Mouse (Mus musculus) lung, adult 2 months (tissue): ENCODE data around the gene Ptgir. TPM values are rescaled to one million over a fixed set of nuclear protein-coding genes. Genes with fewer than 3 reads are reported as not detected.

Experiments used
- DNase-seq: peaks from one replicate; pipeline ENCODE4 v3.0.0; 2022
- H3K4me1 ChIP-seq: fragments of 200-500 bp; 2 replicates; pipeline ENCODE4 v1.6.1; 2011; ENCODE audit warnings: low read length; ENCODE audit not compliant: control insufficient read depth, insufficient read depth
- H3K4me3 ChIP-seq: fragments of 200-500 bp; replicated peaks from 2 replicates; pipeline ENCODE3; 2011; ENCODE audit warnings: low read depth, mild to moderate bottlenecking, control low read depth, low read length; ENCODE audit errors: extremely low read depth
- CTCF ChIP-seq: fragments of 200-500 bp; IDR thresholded peaks from 2 replicates; pipeline ENCODE4 v1.5.1; 2011; ENCODE audit warnings: mild to moderate bottlenecking, low read length, control low read depth; ENCODE audit not compliant: insufficient read depth
- POLR2A ChIP-seq: fragments of 200-500 bp; IDR thresholded peaks from 2 replicates; pipeline ENCODE4 v1.6.1; 2011; ENCODE audit warnings: low read depth, mild to moderate bottlenecking, control low read depth, low read length, borderline replicate concordance; ENCODE audit errors: extremely low read depth
- WGBS: fragments of 180-500 bp; shearing (Covaris S2); methylation state at CpG from one replicate; pipeline ENCODE4 v1.1.7; 2018; 5-methylcytosine and 5-hydroxymethylcytosine counted together
- polyA plus RNA-seq: library from polyadenylated mRNA; depleted of rRNA; stranded (reverse); fragments of >200 nt; gene quantifications from 2 replicates; pipeline ENCODE4 v1.2.3, GENCODE M21; 2012; rRNA removed

Gene Ptgir
- polyA plus RNA-seq: 9.8 and 10.4 TPM in 2 replicates

GRCm38 (mm10) chr7:16906281-16906680 is at the start of gene Ptgir:
Ptgir (plus strand) TSS chr7:16906490.
- WGBS: 22% methylated on average over 6 of the region's 6 CpGs
- Histone ChIP-seq H3K4me1 (peaks cover 9% of the 10 kb centered on the region; the same call in 1 of the 2 replicates), H3K4me3 (no peak within 1 kb of the TSS)
- TF ChIP-seq POLR2A (no peak), CTCF (no peak)
- DNase-seq: no peak

GRCm38 (mm10) chr7:16858336-16858735 is 48.0 kb upstream of the Ptgir start:
- no peak for TF ChIP-seq POLR2A
- peak; percentile 67 for TF ChIP-seq CTCF
- no peak overlapping the region for H3K4me3 ChIP-seq
- 39% methylated on average over 17 of the region's 17 CpGs for WGBS
- H3K4me1 ChIP-seq: no peaks in the 10 kb centered on the region
- peak; percentile 56 for DNase-seq

- 31% methylated on average over 5 of the region's 5 CpGs for WGBS
- H3K4me3 ChIP-seq: no peak overlapping the region
- peak; percentile 56 for DNase-seq
- TF ChIP-seq CTCF (peak; percentile 36; the same call in 1 of the 2 replicates), POLR2A (no peak)
- no peaks in the 10 kb centered on the region for H3K4me1 ChIP-seq
Measured at GRCm38 (mm10) chr7:16859902-16860651, 46.2 kb upstream of the Ptgir start.

GRCm38 (mm10) chr7:16867488-16867887 is 38.8 kb upstream of the Ptgir start:
- DNase-seq: no peak
- WGBS: 63% methylated on average over 3 of the region's 3 CpGs
- Histone ChIP-seq H3K4me3 (no peak overlapping the region), H3K4me1 (no peaks in the 10 kb centered on the region)
- TF ChIP-seq CTCF (no peak), POLR2A (no peak)

GRCm38 (mm10) chr7:16869497-16869896 is 36.8 kb upstream of the Ptgir start:
- no peak overlapping the region for H3K4me3 ChIP-seq
- no peaks in the 10 kb centered on the region for H3K4me1 ChIP-seq
- no peak for TF ChIP-seq CTCF
- no peak for TF ChIP-seq POLR2A
- no peak for DNase-seq
- 70% methylated on average over 16 of the region's 16 CpGs for WGBS

GRCm38 (mm10) chr7:16871600-16871999 is 34.7 kb upstream of the Ptgir start:
- 83% methylated on average over 10 of the region's 10 CpGs for WGBS

GRCm38 (mm10) chr7:16872478-16872877 is 33.8 kb upstream of the Ptgir start:
- H3K4me3 ChIP-seq: no peak overlapping the region
- no peak for TF ChIP-seq POLR2A
- TF ChIP-seq CTCF: no peak
- DNase-seq: no peak
- WGBS: 87% methylated on average over 9 of the region's 9 CpGs
- peaks cover 3% of the 10 kb centered on the region; the same call in 1 of the 2 replicates for H3K4me1 ChIP-seq

More at GRCm38 (mm10) chr7:16871600-16871999, 34.7 kb upstream of the Ptgir start:
- no peak for TF ChIP-seq POLR2A
- TF ChIP-seq CTCF: no peak
- no peak for DNase-seq
- Histone ChIP-seq H3K4me3 (no peak overlapping the region), H3K4me1 (peaks cover 3% of the 10 kb centered on the region; the same call in 1 of the 2 replicates)

- TF ChIP-seq POLR2A (no peak), CTCF (no peak)
- 91% methylated on average over 4 of the region's 4 CpGs for WGBS
- Histone ChIP-seq H3K4me1 (peaks cover 3% of the 10 kb centered on the region; the same call in 1 of the 2 replicates), H3K4me3 (no peak overlapping the region)
- no peak for DNase-seq
Measured at GRCm38 (mm10) chr7:16873392-16873791, 32.9 kb upstream of the Ptgir start.

GRCm38 (mm10) chr7:16874190-16874589 is 32.1 kb upstream of the Ptgir start:
- peak; percentile 88 for TF ChIP-seq CTCF
- no peak for TF ChIP-seq POLR2A
- peaks cover 3% of the 10 kb centered on the region; the same call in 1 of the 2 replicates for H3K4me1 ChIP-seq
- WGBS: 1% methylated on average over 17 of the region's 17 CpGs
- no peak overlapping the region for H3K4me3 ChIP-seq
- peak; percentile 70 for DNase-seq

- no peak overlapping the region for H3K4me3 ChIP-seq
- peaks cover 3% of the 10 kb centered on the region; the same call in 1 of the 2 replicates for H3K4me1 ChIP-seq
- TF ChIP-seq POLR2A: no peak
- peak; percentile 99 for DNase-seq
- WGBS: under 1% methylated on average over 31 of the region's 33 CpGs
Measured at GRCm38 (mm10) chr7:16874756-16875309, 31.5 kb upstream of the Ptgir start.

GRCm38 (mm10) chr7:16875310-16875325 is 31.2 kb upstream of the Ptgir start, which contains the start of gene Dact3:
Dact3 (plus strand) TSS chr7:16875317.
- Histone ChIP-seq H3K4me3 (peak within 1 kb of the TSS; percentile 56), H3K4me1 (peaks cover 3% of the 10 kb centered on the region; the same call in 1 of the 2 replicates)
- no peak for DNase-seq
- WGBS: no CpG with 5 or more reads among the region's 1 CpGs
- TF ChIP-seq CTCF (no peak), POLR2A (no peak)
